Mouse (Mus musculus): ENCODE results near the gene Adamtsl1. TPM values are rescaled to one million over a fixed set of nuclear protein-coding genes. Genes with fewer than 3 reads are reported as not detected.

Gene Adamtsl1
- total RNA-seq (2014; rRNA removed) (7.8 and 12.6 TPM in 2 replicates), polyA plus RNA-seq (2015; fragmentation: Nextera tagmentation; extraction: Ambion mirVana) (2.0 and 4.2 TPM in 2 replicates)

DNA sequence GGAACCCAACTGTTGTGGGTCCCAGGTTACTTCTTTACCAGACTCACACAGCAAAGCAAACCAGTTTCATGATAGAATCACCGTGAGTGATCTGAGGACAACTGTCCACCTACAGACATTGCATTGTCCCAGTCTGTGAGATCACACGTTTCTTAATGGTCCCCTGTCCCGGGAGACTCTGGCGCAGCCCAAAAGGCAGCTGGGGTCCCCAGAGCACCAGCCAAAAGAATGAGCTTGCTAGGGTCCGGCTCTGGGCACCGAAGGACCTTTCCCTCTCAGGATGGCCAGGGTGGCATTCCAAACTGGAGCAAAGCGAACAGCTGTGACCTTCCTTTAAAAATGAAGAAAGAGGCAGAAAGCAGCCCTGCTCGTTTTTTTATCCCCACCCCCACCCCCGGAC, at the start of gene Adamtsl1:
Adamtsl1 (plus strand) TSS at position 381 of the 400 bp plus-strand sequence.
- TF ChIP-seq CTCF (IDR thresholded peaks at IDR 0.05; ENCODE audit: low read depth) = no peak
- no peak within 1 kb of the TSS for H3K27ac ChIP-seq (ENCODE audit: low read depth, low read length)
- no peaks in the 10 kb centered on the region for H3K36me3 ChIP-seq (ENCODE audit: insufficient read depth)
- H3K4me2 ChIP-seq (ENCODE audit: low read depth) = peak within 1 kb of the TSS; percentile 95
- no peaks in the 10 kb centered on the region for H3K9me3 ChIP-seq (ENCODE audit: low read length)
- 0 out of 2 replicates have a peak, but pooled peaks cover 3% of the 10 kb centered on the region for H3K27me3 ChIP-seq (ENCODE audit: insufficient read depth, low read length)
- WGBS = 3% methylated on average over 9 of the region's 9 CpGs
- H3K9ac ChIP-seq = peak within 1 kb of the TSS; percentile 66
- peaks cover 9% of the 10 kb centered on the region; the same call in 1 of the 2 replicates for H3K4me1 ChIP-seq (ENCODE audit: insufficient read depth)
- ATAC-seq = peak; percentile 10
- DNase-seq = no peak
- peak within 1 kb of the TSS; percentile 57 for H3K4me3 ChIP-seq (ENCODE audit: low read depth, low read length)

- Histone ChIP-seq H3K36me3 (ENCODE audit: insufficient read depth) (no peaks in the 10 kb centered on the region), H3K9me3 (ENCODE audit: low read length) (no peaks in the 10 kb centered on the region), H3K4me3 (ENCODE audit: low read depth, low read length) (no peak overlapping the region), H3K27me3 (ENCODE audit: insufficient read depth, low read length) (no peaks in the 10 kb centered on the region), H3K4me1 (ENCODE audit: insufficient read depth) (0 out of 2 replicates have a peak, but pooled peaks cover 2% of the 10 kb centered on the region), H3K4me2 (ENCODE audit: low read depth) (no peak overlapping the region), H3K27ac (ENCODE audit: low read depth, low read length) (no peak overlapping the region), H3K9ac (no peak overlapping the region)
- TF ChIP-seq CTCF (IDR thresholded peaks at IDR 0.05; ENCODE audit: low read depth) = no peak
- ATAC-seq (peak; percentile 61), DNase-seq (peak; percentile 19)
- 72% methylated on average over 6 of the region's 6 CpGs for WGBS
These were observed 30.4 kb upstream of the Adamtsl1 start for GRCm38 (mm10) chr4:85483586-85483985.

GRCm38 (mm10) chr4:85486316-85486946, 27.5 kb upstream of the Adamtsl1 start:
- H3K27me3 ChIP-seq (ENCODE audit: insufficient read depth, low read length) = no peaks in the 10 kb centered on the region
- 0 out of 2 replicates have a peak, but pooled peaks cover 2% of the 10 kb centered on the region for H3K4me1 ChIP-seq (ENCODE audit: insufficient read depth)
- peak; percentile 62 for DNase-seq
- 35% methylated on average over 10 of the region's 10 CpGs for WGBS
- H3K4me3 ChIP-seq (ENCODE audit: low read depth, low read length) = no peak overlapping the region
- H3K36me3 ChIP-seq (ENCODE audit: insufficient read depth) = no peaks in the 10 kb centered on the region
- no peak overlapping the region for H3K9ac ChIP-seq
- H3K4me2 ChIP-seq (ENCODE audit: low read depth) = no peak overlapping the region; the same call in 1 of the 2 replicates
- no peaks in the 10 kb centered on the region for H3K9me3 ChIP-seq (ENCODE audit: low read length)
- ATAC-seq = peak; percentile 80
- no peak overlapping the region for H3K27ac ChIP-seq (ENCODE audit: low read depth, low read length)
- TF ChIP-seq CTCF (IDR thresholded peaks at IDR 0.05; ENCODE audit: low read depth) = no peak

GRCm38 (mm10) chr4:85505718-85506117, 8.3 kb upstream of the Adamtsl1 start:
- H3K27ac ChIP-seq (ENCODE audit: low read depth, low read length) = no peak overlapping the region
- no peaks in the 10 kb centered on the region for H3K36me3 ChIP-seq (ENCODE audit: insufficient read depth)
- TF ChIP-seq CTCF (IDR thresholded peaks at IDR 0.05; ENCODE audit: low read depth) = no peak
- H3K4me2 ChIP-seq (ENCODE audit: low read depth) = no peak overlapping the region
- WGBS = 62% methylated on average over 3 of the region's 3 CpGs
- no peaks in the 10 kb centered on the region for H3K9me3 ChIP-seq (ENCODE audit: low read length)
- no peaks in the 10 kb centered on the region for H3K4me1 ChIP-seq (ENCODE audit: insufficient read depth)
- no peak for ATAC-seq
- no peak for DNase-seq
- H3K4me3 ChIP-seq (ENCODE audit: low read depth, low read length) = no peak overlapping the region
- no peak overlapping the region for H3K9ac ChIP-seq
- H3K27me3 ChIP-seq (ENCODE audit: insufficient read depth, low read length) = no peaks in the 10 kb centered on the region

DNA sequence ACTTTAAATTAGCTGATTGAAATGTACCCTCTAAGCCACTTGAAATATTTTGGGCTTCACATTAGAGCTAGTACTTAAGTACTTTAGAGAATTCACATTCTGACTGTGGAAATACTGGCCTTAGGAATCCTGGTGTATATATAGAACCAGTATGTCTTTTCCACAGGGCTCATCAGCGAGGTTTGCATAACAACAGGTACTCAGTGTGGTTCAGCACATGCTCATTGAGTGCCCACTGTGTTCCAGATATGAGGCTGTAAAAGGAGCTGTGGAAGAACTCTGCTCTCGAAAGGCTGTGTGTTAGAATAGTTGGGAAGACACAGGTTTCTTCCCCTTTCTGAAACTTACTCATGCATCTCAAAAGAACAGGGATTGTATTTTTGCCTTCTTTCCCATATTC, 7.0 kb upstream of the Adamtsl1 start:
- H3K27me3 ChIP-seq (ENCODE audit: insufficient read depth, low read length) = no peaks in the 10 kb centered on the region
- no peaks in the 10 kb centered on the region for H3K4me1 ChIP-seq (ENCODE audit: insufficient read depth)
- 71% methylated on average over 2 of the region's 2 CpGs for WGBS
- H3K9ac ChIP-seq = no peak overlapping the region
- H3K9me3 ChIP-seq (ENCODE audit: low read length) = no peaks in the 10 kb centered on the region
- no peak for TF ChIP-seq CTCF (IDR thresholded peaks at IDR 0.05; ENCODE audit: low read depth)
- H3K27ac ChIP-seq (ENCODE audit: low read depth, low read length) = no peak overlapping the region
- DNase-seq = no peak
- H3K4me3 ChIP-seq (ENCODE audit: low read depth, low read length) = no peak overlapping the region
- H3K36me3 ChIP-seq (ENCODE audit: insufficient read depth) = no peaks in the 10 kb centered on the region
- no peak for ATAC-seq
- no peak overlapping the region for H3K4me2 ChIP-seq (ENCODE audit: low read depth)

DNA sequence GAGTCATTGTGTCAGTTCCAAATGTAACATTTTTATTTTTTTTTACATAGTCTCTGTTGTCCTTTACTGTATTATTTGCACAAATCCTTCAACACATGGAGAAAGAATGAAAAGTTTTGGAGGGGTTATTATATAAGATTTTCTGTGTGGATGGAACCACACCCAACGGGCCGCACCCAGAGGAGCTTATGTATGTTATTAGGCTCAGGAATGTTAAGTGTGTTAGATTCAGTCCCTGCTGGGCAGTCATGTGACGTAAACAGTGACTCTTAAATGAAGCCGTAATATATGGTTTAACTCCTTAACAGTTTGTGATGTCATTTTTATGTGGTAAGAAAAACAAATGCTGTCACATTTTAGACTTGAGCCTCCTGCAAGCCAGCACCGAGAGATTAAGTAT, 6.5 kb upstream of the Adamtsl1 start:
- 74% methylated on average over 5 of the region's 5 CpGs for WGBS
- Histone ChIP-seq H3K27ac (ENCODE audit: low read depth, low read length) (no peak overlapping the region), H3K27me3 (ENCODE audit: insufficient read depth, low read length) (no peaks in the 10 kb centered on the region), H3K4me3 (ENCODE audit: low read depth, low read length) (no peak overlapping the region), H3K9ac (no peak overlapping the region), H3K4me2 (ENCODE audit: low read depth) (no peak overlapping the region), H3K4me1 (ENCODE audit: insufficient read depth) (no peaks in the 10 kb centered on the region), H3K9me3 (ENCODE audit: low read length) (no peaks in the 10 kb centered on the region), H3K36me3 (ENCODE audit: insufficient read depth) (no peaks in the 10 kb centered on the region)
- no peak for DNase-seq
- ATAC-seq = no peak
- no peak for TF ChIP-seq CTCF (IDR thresholded peaks at IDR 0.05; ENCODE audit: low read depth)

DNA sequence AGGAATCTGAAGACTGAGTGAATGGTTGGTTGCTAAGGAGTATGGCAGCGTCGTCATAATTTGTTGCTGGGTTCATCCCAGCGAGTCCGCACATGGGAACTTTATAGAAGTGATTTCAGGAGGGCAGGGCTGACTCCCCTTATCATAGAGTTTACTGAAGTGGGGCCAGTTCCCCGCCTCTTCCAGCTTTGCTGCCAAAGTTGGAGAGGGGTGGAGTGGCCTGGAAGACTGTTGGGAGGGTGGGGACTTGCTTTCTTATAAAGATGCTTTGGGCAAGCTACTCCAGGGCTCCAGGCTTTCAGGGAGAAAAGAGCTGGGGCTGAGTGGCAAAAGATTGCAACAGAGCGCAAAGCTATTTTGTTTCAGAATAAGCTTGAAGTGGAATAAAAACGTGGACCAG, 684 bp upstream of the Adamtsl1 start:
- ATAC-seq (no peak), DNase-seq (peak; percentile 16)
- H3K4me3 ChIP-seq (ENCODE audit: low read depth, low read length) = peak overlapping the region; percentile 57; the same call in 1 of the 2 replicates
- WGBS = 27% methylated on average over 7 of the region's 7 CpGs
- peaks cover 9% of the 10 kb centered on the region; the same call in 1 of the 2 replicates for H3K4me1 ChIP-seq (ENCODE audit: insufficient read depth)
- no peak for TF ChIP-seq CTCF (IDR thresholded peaks at IDR 0.05; ENCODE audit: low read depth)
- no peaks in the 10 kb centered on the region for H3K36me3 ChIP-seq (ENCODE audit: insufficient read depth)
- 0 out of 2 replicates have a peak, but pooled peaks cover 3% of the 10 kb centered on the region for H3K27me3 ChIP-seq (ENCODE audit: insufficient read depth, low read length)
- H3K9ac ChIP-seq = no peak overlapping the region
- H3K9me3 ChIP-seq (ENCODE audit: low read length) = no peaks in the 10 kb centered on the region
- H3K4me2 ChIP-seq (ENCODE audit: low read depth) = peak overlapping the region; percentile 95
- no peak overlapping the region for H3K27ac ChIP-seq (ENCODE audit: low read depth, low read length)

Measured in forebrain, postnatal 0 days (tissue).